Mouse (Mus musculus) bone marrow, adult 2 months (tissue): ENCODE measurements at regions not wholly inside any gene's neighbourhood (a gene's known extent, or its start where the extent isn't known, plus 50 kb on each side); places are given as distances from the start of the nearest gene placed in this dataset.

Source experiments
- CTCF ChIP-seq: fragments of 200-500 bp; IDR thresholded peaks from 2 replicates; pipeline ENCODE4 v1.5.1; 2011; ENCODE audit warnings: low read length, control low read depth; ENCODE audit not compliant: control insufficient read depth, insufficient read depth
- POLR2A ChIP-seq: fragments of 200-500 bp; IDR thresholded peaks from 2 replicates; pipeline ENCODE4 v1.6.1; 2011; ENCODE audit warnings: low read depth, mild to moderate bottlenecking, control low read depth, low read length, borderline replicate concordance; ENCODE audit not compliant: control insufficient read depth

GRCm38 (mm10) chr10:111639866-111640265, 133.8 kb downstream of the Phlda1 start:
- TF ChIP-seq POLR2A (no peak), CTCF (no peak)
